Mouse (Mus musculus) adrenal gland, adult 8-10 months (tissue): ENCODE measurements around the gene Gm10553. TPM values are rescaled to one million over a fixed set of nuclear protein-coding genes. Genes with fewer than 3 reads are reported as not detected.
"Not testable (repeated sequence)": the region's sequence is repeated elsewhere in the genome, so short reads cannot be mapped to it uniquely, and the experiment has no call there.

Experiments used
- DNase-seq: peaks from one replicate; pipeline ENCODE4 v3.0.0; 2022
- total RNA-seq, 4 experiments: library from RNA; stranded (reverse); gene quantifications; 2 replicates each; pipeline ENCODE4 v1.2.4; 2022

Gene Gm10553
- not detected for total RNA-seq

DNA sequence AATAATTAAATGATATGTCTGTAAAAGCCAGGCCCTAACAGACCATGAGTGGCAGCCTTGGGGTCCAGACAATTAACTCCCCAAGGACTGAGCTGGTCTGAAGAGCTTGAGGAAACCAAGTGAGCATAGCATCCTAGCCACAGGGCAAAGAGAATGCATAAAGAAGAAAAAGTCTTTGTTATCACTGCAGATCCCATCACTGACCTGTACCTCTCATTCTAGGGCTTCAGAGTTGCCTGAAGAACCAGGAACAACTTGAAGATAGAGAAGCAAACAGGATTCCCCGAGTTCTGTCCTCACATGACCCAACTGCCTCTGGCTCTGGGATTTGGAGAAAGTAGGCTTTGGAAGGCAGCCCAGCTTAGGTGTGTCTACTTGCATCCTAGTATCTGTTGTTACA, at the start of gene Gm10553:
Gene Gm10553, plus strand, starts transcription at position 301 of the 400 bp plus-strand sequence.
- not testable (repeated sequence) for DNase-seq

DNA sequence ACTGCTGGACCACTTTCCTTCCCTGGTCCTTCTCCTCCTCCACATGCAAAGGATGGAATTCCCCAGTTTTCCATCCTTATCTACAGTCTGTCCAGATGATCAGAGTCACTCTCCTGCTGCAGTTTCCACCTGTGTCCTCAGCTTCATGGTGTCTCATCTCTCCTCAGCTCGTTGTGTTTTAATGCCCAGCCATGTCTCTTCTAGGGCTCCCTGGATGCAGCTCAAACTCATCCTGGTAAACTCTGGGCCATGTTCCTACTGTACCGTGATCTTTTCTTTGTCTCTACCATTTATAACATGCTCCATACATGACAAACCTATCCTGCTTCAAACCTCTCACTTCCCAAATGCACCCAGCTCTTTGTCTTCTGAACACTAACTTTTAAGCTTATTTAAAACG, 28.3 kb upstream of the Gm10553 start:
- DNase-seq = not testable (repeated sequence)

DNA sequence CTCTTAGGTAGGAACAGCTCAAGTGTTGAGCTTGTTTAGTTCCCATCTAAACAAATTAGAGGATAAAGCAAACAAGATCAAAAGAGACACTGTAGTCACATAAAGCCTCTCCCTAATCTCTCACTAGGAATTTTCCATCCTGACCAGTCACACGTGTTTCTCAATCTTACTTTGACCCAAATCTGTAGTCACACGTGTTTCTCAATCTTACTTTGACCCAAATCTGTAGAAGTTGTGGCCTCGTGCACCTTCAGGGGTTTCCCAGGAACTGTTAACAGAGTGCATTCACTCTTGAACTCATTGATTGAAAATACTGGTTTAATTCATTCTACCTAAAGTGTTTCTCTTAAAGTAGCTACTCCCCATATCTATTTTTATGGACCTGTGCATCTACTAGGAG, 26.9 kb upstream of the Gm10553 start:
- not testable (repeated sequence) for DNase-seq

DNA sequence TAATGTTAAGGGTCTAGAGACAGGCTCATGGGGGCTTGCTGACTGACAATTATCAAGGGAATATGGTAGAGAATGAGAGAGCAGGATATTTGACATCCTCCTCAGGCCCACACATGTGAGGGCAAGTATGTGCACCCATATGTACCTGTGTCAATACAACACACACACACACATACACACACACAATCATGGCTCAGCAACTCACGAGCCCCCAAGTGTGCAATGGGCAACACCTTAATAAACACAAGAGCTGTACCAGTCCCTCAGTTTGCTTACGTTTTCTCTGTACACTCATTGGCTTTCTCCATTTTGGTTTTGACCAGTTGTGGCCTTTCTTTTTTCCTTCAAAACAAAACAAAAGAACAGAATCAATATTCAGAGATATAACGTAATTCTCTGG, 15.2 kb upstream of the Gm10553 start:
- not testable (repeated sequence) for DNase-seq

DNA sequence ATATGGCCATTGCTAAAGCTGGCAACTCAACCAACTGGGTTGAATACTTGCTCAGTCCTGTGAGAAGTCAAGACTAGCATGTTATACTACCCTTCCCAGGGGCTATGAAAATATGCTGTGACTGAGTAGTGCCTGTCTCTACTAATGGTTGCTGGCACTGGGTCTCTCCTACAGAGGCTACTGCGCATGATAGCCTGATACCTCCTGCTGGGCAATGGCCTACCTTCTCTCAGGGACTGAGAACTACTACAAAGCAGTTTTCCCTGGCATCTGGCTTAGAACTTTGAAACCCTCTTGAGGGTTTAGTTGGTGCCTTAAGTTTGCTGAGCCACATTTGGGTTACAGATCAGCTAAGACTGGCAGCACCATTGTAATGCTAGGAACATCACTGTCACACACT, 13.8 kb upstream of the Gm10553 start:
- not testable (repeated sequence) for DNase-seq

DNA sequence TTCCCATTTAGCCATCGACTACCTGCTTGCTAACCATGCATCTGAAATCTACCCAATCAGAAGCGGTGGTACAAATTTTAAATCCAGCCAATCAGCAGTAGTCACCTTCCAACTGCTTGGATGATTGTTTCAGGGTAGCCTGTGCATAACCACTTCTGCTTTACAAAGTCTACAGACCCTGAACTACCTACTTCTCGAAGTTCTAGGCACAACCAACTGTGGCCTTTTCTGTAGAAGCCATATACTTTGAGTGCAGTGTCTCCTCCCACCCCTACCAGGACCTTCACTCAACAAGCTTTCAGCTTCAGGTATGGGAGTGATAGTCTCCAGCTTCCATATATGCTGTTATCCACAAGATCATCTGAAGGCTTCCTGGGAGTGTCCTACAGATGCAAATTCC, 7.8 kb upstream of the Gm10553 start:
- not testable (repeated sequence) for DNase-seq

DNA sequence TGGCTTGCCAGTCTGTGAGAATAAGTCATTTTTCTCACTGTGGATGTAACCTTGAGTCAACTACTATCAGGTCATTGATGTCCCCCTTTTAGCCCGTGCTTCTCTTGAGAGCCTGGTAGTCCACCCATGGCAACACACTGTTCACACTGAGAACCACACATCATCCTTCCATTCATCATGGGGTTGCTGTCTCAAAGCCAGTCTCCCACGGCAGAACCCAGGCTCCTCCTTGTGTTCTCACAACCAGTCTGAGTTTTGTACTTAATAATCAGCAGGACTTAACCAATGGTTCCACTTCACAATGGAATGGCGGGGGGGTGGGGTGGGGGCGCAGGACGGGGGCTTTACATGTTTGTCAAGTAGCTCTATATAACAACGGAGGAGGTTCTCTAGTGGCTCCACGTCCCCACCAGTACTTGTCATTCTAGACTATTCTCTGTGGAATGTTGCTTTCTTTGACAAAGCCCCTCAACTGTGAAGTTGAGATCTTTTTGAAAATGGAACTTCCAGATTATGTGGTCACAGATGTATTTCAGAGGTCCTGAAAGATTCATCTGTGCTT, 6.9 kb upstream of the Gm10553 start:
- not testable (repeated sequence) for DNase-seq

DNA sequence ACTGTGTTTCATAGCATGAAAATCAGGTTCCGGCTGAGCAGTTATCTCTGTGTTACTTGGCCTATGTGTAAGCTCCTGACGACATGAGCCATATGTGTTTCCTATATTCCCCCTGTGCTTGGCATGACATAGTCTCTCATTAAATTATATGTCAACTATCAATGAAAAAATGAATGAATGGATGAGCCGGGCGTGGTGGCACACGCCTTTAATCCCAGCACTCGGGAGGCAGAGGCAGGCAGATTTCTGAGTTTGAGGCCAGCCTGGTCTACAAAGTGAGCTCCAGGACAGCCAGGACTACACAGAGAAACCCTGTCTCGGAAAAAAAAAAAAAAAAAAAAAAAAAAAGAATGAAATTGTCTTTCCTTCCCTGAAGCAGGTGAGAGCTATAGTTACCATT, 883 bp upstream of the Gm10553 start:
- DNase-seq = not testable (repeated sequence)

DNA sequence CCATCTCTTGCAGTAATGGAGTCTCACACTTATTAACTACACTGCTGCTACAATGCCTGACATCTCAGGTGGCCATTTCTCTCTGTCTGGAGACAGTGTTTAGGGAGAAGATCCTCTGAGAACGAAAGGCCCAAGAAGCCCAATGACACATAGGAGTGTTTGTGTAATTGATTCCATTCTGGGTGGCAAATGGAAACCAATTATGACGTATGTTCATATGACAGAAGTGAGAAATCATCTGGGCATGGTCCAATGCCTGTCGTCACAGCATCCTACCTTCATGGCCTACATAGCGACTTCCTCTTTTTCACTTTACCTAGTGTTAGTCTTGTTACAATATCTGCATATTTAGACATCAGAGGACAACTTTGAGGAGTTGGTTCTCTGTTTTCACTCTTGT, 1.8 kb downstream of the Gm10553 start:
- DNase-seq = not testable (repeated sequence)

DNA sequence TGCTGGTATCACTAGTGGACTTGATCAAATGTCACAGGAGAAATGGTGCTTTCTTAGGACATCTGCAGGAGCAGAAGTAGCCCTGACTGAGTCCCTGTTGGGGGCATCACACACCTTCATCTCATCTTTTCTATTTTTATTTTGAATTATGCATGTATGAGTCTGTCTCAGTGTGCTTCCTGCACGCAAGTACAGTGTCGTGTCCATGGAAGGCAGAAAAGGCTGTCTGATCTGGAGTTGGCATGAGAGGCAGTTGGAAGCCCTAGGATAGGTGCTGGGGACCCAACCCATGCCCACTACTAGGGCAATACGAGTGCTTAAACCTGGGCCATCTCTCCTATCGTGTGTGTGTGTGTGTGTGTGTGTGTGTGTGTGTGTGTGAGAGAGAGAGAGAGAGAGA, 5.4 kb downstream of the Gm10553 start:
- DNase-seq = not testable (repeated sequence)

DNA sequence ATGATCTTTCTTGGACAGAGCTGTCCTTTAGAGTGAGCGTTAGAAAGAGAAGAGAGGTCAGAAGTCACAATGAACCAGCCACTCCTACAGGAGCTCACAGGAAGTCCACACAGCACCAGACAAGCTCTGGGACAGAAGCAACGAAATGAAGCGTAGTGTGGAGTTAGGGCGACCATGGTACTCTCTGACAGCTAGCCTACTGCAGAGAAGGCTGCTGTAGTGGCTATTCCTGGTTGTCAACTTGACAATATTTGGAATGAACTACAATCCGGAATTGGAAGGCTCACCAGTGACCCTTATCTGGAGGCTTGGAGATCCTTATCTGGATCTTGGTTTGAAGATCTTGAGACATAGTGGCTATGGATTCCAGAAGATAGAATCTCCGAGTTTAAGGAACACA, 6.0 kb downstream of the Gm10553 start:
- not testable (repeated sequence) for DNase-seq

DNA sequence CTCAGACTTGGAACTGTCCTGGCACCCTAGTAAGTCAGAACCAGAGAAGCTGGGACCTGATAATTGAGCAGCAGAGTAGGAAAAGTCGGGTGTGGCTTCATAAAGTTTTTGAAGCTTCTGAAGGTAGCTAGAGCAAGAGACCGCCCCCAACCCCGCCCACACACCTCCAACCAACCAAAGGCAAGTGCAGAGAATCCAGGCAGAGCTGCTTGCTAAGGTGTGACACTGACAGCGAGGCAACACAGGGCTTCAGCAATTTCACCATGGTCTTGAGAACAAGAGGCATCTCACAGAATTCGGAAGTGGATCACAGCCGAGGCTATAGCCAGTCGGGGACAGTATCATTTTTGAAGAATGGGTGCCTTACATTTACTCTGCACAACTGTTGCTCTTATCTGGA, 9.8 kb downstream of the Gm10553 start, which contains the start of gene A530032D15Rik:
Gene A530032D15Rik, minus strand, starts transcription at position 101 of the 400 bp plus-strand sequence.
- not testable (repeated sequence) for DNase-seq

DNA sequence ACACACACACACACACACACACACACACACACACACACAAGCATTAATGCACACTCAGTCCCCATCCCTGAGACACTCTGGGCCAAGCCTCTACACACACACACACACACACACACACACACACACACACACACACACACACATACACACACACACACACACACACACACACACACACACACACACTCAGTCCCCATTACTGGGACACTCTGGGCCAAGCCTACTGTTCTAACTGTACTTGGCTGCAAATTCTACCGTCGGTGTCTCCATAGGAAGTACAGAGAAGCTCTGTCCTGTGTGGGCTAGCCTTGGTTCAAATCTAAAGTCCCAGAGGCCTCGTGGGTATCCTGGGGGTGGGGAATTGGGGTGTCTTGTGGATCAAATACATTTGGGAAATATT, 10.9 kb downstream of the Gm10553 start:
- not testable (repeated sequence) for DNase-seq

DNA sequence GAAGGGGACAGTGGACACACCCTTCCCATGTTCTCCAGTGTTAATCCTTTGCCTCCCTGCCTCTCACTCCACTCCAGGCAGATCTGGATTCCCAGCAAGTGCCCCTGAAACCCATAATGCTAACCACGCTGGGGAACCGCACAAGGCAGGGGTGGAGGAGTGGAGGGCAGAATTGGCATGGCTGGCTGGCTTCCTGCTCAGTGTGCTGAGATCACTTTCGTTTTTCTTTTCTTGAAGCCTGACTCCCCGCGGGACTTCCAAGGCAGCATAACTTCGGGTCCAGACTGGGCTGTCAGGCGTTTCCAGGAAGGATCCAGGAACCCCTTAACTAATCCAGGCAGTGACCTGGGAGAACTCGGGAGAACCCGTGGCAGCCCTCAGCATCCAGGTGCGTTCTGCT, 11.6 kb downstream of the Gm10553 start:
- DNase-seq = not testable (repeated sequence)

DNA sequence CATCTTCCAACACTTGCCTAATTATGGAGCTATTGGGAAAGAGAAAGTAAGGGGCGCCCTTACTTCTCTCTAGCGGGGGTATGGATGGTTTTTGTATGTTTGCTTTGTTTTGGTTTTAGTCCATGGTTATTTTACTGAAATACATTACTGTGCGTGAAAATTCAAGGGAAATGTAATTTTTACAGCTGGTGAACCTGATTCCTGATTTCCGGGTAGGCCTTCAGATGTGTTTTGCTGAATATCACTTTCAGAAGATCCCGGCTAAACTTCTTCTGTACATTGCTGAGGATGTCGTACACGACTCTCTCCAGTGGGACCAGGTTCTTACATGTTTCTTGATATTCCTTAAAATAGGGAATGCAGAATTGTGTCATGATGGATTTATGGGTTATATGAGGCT, 12.3 kb downstream of the Gm10553 start:
- DNase-seq = not testable (repeated sequence)

DNA sequence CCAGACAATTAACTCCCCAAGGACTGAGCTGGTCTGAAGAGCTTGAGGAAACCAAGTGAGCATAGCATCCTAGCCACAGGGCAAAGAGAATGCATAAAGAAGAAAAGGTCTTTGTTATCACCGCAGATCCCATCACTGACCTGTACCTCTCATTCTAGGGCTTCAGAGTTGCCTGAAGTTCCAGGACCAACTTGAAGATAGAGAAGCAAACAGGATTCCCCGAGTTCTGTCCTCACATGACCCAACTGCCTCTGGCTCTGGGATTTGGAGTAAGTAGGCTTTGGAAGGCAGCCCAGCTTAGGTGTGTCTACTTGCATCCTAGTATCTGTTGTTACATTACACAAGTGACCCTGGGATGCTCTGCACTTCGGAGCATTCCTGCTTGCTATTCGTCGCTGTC, 12.9 kb downstream of the Gm10553 start:
- DNase-seq = not testable (repeated sequence)

DNA sequence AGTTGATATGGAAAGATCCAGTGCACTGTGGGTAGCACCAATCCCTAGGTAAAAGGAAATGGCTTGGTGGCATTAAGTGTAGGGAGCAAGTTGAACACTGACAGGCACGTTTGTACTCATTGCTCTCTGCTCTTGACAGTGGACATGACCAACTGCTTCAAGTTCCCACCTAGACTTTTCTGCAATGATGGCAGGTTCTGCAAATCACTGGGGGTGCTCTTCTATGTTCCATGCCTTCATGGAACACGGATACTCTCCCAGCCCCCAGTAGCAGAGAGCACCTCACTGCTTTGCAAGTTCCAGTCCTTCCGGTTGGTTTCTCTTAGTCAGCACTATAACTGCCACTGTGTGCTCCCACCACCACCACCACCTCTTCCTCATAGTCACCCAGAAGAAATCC, 14.1 kb downstream of the Gm10553 start:
- DNase-seq = not testable (repeated sequence)

DNA sequence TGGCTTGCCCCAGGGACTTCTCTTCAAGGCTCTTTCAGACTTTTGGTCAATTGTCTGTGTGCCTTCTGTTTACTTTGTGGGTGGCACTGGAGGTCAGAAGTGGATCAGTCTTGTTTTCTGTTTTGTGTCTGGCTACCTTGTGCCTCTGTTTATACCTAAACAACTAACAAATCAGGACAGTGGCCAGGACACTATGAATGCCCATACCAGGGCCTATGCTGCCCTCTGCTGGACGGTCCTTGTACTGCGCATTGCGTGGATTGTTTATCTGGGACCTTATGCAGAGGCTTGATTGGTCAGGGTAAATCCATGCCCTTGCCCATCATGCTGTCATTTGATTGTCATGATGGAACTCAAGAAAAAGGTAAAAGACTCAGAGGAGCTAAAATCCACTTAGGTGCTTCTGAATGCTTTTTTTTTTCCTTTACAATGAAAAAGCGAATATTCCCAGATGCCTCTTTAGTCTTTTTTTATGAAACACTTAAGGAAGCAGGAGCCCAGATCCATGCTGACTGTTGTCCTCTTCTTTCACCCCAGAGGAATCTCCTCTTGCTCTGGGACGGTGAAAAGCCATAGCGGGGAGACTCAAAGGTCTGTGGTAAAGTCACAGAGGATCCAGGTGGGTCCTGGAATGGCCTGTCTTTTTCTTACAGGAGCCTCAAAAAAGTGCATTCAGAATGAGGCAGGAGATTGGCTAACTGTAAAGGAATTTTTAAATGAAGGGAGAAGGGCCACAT, 14.9 kb downstream of the Gm10553 start:
- not testable (repeated sequence) for DNase-seq

DNA sequence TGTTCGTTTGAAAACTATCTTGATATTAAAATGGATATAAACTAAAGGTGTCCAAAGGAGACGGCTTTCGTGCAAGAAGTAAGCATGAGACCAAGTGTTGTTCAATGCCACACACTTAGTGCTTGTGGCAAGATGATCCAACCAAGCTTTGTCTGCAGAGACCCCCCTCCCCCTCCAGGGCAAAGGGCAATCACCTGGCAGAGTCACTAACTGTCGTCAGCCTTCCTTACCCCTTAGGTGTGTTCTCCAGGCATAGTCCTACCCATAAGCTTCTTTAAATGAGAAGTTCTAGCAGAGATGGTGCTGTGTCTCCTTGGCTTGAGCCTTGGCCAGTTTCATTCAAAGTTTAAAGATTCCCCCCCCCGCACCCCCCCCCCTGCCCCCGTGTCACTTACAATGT, 17.6 kb downstream of the Gm10553 start:
- not testable (repeated sequence) for DNase-seq

DNA sequence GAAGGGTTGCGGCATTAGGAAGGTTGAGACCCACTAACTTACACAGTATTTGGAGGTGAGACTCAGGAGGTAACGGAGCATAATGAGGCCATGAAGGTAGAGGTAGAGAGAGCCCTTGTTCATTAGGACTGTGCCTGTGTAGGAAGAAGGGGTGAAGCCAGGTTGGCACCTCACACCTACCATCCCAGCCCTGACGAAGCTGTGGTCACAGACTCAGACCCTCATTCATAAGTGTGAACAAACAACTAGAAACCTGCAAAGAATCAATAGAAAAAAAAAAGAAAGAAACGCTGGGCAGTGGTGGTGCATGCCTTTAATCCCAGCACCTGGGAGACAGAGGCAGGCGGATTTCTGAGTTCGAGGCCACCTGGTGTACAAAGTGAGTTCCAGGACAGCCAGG, 18.4 kb downstream of the Gm10553 start:
- not testable (repeated sequence) for DNase-seq

DNA sequence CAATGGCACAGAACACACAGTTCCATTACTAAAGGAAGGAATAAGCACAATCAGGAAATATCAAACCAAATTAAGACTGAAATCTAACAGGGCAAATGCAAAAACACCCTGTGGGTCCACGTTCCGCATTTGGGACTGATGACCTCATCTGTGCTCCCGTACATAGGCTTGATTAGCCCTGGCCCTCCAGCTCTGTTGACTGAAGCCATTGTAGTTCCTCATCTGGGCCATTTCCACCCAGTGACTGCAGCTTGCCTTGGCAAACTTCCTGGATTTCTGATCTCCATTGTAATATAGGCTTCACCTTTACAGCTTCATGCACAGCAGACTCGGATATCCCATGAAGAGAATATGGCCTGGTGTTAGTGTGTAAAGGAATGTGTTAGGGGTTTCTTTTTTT, 21.9 kb downstream of the Gm10553 start:
- not testable (repeated sequence) for DNase-seq

DNA sequence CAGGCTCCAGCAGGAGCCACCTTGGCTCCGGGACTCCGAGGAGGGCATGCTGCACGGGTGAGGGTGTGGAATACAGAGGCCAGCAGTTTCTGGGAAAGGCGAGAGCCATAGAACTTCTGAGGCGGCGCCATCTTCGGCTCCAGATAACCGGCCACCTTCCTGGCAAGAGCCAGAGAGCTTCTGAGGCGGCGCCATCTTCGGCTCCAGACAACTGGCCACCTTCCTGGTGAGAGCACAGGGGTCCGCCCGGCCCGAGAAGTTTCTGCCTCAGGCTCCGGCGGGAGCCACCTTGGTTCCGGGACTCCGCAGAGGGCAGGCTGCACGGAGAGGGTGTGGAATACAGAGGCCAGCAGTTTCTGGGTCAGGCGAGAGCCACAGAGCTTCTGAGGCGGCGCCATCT, 33.7 kb downstream of the Gm10553 start:
- DNase-seq = not testable (repeated sequence)
